Mouse (Mus musculus) c-Kit-positive CD71-positive TER-119-positive erythroid progenitor cells, embryonic 14.5 days (primary cell): ENCODE measurements around the gene Calhm3.

Source experiments
- DNase-seq: peaks from one replicate; pipeline ENCODE4 v3.0.0-alpha.2; 2013; ENCODE audit warnings: low spot score

Gene Calhm3

DNA sequence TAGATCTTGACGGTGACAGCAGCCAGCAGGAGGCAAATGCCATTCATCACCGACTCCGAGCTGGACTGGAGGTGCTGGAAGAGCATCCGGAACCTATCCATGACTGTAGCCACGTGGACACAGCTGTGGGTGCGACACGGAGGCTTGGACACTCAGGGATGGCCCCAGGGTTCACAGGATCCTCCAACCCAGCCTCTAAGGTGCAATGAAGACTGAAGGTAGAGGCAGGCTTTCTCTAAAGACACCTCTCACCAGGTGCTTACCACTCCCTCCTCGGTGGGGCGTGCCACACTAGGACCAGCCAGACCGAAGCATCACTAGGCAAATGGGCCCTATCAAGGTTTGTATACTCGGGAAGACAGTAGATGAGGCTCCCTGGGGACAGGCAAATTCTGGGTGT lies at the start of gene Calhm3:
Calhm3 (minus strand) TSS at position 101 of the 400 bp plus-strand sequence.
- DNase-seq: no peak

DNA sequence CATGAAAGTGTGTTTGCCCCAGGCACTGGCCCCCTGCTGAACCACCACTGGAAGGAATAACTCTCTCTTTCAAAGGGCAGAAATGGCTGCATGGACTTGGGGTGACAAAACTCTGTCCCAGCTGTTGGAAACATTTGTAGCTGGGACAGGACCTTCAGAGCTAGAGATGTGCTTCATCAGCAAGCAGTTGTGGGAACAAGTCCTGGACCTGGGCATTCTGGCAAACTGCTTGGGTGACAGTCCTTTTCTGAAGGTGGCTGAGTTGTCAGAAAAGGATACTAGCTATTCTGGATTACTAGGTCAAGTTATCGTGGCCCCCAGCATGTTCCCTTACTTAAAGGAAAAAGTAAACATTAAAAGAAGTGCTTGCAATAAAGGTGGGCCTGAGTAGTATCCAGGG lies 48.6 kb upstream of the Calhm3 start:
- no peak for DNase-seq

DNA sequence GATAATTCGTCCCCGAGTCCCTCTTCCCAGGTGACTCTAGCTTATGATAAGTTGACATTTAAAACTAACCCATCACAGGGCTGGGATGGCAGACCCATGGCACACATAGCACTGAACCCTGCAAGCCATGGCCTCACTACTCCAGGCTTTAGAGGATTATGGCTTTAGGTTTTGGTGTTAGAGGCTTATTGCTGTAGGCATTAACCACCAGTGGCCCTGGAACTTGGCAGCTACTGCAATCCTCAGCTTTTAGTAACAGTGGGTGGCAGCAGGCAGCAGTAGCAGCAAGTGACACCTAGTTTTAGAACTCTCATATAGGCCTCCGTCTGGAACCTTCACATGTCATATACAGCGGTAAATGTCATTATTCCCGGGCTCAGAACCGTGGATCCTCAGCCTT lies 47.1 kb upstream of the Calhm3 start:
- DNase-seq: no peak

DNA sequence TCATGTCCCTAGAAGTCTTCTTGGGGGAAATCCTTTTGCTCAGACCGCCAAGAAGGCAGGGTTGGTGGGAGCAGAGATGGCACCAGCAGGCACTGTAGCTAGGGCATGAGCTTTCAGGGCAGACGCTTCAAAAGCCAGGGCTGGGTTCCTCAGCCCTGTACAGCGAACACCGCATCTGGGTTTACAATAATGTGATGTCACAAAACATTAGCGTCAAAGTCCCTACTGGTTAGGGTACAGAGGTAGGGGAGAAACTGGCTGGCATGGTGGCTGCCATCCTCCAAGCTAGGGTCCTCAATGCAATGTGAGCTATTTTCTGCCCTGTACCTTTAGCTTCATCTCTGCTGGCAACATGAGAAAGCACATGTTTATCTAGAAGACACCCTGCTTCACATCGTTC lies 45.5 kb upstream of the Calhm3 start:
- no peak for DNase-seq

DNA sequence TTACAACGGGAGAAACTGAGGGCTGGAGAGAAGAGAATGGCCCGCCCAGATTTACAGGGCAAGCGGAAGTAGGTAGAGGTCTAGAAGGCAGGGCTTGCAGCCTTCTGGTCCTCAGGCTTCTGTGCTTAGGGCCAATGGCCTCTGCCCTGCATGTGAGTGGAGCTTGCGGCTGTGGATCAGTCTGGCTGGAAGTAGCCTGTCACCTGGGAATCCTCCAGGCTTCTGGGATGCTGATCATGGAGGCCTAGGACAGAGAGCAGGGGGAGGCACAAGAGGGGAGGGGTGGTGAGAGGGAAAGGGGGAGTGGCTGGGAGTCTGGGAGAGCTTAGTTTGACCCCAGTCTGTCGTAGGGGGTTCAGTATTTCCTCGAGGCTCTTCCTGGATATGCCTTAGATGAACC lies 44.9 kb upstream of the Calhm3 start:
- DNase-seq: no peak

DNA sequence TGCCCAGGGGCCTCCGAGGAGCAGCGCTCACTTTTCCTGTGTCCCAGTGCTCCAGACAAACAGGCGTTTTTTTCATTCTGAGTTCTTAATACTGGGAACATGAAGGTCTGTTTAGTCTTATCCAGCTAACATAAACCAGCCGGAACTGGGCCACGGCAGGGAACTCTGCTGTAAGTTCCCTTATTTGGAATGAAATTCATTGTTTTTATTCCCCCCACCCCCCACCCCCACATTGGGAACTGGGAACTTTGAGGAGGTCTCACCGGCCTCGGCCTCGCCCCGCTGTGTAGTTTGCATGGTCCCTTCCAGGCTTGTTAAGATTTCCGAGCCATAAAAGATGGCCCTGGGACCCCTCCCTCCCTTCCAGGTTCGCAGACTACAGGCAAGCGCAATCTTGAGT lies 44.4 kb upstream of the Calhm3 start:
- no peak for DNase-seq

DNA sequence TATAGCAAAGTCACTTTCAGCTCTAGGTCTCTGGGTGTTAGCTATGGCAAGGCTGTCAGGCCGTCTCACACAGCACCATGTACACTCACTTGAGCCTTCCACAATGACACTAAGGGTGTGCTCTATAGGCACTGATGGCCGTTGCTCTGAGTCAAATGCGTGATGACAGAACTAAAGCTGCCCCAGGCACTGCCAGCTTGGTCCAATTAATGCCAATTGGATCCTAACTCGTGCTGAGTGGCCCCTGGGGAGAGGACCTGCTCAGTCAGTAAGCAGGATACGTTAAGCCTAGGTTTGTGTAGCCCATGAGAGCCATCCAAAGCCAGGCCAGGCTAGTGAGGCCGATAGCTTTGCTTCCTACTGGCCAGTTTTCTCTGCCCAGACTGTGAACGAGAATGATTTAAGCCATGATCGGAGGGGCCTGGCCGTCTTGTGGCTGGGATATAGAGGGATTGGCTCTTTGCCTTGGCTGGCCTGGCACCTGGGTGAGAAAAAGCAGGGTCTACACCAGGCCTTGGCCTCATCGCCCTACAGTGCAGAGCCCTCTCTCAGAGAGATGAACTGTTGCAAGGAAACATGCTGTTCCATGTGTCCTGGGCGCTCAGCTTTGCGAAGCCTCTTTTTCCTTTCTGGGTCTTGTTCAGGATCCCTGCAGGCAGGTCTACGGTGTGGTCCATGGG lies 41.2 kb upstream of the Calhm3 start:
- no peak for DNase-seq

DNA sequence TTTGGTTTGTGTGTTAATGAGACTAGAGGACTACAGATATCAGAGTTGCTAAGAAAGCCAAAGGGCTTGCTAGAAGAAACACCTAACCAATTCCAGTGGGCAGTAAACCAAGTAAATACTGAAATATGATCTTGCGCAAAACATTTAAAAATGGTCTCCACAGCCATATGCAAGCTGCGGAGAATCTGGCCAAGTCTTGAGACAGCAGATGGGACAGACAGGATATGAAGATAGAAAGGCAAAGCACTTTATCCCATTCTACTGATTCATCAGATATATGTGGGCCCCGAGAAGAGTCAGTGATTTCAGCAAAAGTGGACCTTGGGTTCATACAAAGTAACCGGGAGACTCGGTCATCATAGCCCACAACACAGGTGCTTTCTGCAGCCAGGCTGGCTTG lies 34.6 kb upstream of the Calhm3 start:
- DNase-seq: no peak

DNA sequence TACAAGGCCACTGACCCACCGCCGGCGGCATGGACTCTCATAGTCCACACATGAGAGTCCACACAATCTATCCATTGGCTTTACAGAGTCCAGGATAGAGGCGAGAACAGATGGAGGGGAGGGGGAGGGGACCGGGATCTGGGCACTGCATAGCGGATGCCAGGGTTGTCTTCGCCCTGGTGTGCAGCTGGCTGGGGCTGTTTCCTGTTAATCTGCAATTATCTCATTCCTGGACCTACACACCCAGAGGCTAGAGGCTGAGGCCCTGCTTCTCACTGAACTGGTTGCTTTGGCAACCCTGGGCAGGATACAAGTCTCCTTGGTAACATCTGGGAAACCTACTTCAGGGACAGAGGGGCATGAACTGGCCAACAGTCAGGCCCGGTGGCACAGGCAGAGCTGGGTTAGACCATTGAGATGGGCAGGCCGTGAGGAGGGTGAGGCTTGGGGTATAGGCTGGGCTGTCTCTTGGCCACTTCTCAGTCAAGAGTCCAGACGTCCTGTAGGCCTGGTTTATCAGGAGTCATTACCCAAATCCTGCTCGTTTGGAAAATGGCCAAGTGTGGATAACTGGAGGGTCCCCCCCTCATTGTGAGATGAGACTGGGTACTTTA lies 31.1 kb upstream of the Calhm3 start:
- DNase-seq: no peak

DNA sequence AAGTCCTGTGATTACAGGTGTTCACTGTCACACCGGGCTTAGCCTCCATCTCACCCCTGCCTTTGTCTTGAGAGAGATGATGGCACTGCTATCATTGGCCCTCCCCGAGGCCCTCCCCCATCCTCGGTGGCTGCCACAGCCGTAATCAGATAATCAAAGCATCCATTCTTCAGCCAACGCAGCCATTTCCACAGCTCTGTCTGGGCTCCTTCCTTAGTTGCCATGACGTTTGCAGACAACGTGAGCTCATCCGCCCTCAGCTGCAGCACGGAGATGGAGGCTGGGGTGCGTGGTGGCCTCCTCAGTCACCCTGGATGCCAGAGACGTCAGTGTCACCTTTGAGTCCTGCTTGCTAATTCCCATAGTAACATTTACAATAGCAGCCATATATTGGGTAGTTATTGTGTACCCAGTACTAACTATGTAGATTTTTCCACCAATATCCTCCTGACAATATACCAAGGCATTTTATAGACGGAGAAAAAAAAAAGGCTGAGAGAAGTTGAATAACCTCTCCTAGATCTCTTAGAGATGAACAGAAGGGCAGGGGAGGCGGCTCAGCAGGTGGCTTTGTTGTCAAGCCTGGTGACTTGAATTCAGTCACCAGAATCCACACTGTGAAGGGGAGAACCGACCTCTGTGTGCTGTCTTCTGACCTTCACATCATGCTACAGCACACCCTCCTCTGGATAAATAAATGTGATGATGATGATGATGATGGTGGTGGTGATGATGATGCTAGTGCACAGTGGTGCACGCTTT lies 29.1 kb upstream of the Calhm3 start:
- DNase-seq: no peak

DNA sequence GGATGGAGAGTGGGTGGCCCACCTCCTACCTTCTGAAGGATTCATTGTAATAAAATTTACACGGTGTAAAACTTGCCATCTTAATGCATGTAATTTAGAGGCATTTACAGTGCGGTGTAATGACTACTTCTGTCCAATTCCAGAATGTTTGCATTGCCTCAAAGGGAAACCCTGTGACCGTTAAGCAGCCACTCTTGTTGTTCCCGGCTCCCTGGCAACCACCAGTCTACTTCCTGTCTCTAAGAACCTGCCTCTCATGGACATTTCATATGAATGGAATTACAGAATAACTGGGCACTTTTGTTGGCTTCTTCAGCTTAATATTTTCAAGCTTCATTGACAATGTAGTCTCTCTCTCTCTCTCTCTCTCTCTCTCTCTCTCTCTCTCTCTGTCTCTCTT lies 27.2 kb upstream of the Calhm3 start:
- no peak for DNase-seq

DNA sequence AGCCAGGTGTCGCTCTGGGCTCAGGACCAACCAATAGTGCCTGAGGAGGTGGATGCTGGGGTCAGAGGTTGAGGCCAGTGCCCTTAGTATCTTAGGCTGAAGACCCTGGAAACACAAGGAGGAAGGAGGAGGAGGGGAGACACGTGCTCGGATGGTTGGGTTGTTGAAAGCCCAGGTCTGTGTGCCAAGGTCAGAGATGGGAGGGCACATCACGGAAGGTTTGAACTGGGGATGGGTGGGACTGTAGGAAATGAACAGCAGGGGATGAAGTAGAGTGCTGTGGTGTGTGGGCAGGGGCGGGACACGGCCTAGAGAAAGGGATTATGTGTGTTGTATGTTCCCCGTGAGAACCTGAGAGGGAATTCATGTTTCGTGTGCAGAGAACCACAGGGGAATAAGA lies 26.7 kb upstream of the Calhm3 start:
- DNase-seq: no peak

DNA sequence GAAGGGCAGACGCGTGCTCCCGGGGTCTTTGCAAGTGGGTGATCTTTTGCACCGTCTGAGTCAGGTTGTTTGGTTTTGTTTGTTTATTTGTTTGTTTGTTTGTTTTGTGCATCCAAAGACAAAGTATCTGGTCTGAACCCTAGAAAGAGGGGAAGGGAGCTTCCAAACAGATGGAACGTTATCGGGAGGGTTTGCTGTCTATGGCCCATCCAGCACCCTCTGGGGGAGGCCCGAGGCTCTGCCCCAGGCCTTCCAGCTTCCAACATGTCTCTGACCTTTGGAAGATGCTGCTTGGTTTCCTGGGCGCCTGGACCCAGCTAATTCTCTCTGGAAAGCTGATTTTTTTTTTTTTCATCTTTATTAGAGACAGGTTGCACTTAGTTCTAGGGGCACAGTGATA lies 22.4 kb upstream of the Calhm3 start:
- DNase-seq: no peak

DNA sequence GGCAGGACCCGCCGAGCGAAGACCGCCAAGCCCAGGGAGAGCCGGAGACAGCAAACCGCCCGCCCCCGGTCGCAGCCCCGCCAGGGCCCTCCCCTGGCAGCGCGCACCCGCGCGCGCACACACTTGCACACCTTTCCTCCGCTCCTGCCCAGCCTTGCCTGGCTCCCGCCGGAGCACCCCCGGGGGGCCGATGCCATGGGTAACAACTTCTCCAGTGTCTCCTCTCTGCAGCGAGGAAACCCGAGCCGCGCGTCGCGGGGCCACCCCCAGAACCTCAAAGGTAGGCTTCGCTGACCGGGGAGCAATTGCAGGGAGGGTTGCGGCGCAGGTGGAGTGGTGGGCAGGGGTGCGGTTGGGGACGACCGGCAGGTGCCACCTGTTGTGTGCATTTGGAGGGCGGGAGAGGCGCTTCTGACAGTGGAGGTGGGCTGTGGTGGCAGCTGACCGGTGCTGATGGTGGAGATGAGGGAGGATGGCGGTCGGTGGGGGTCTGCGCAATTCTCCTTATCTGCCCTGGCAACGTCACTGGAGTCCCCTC lies 21.8 kb upstream of the Calhm3 start:
- no peak for DNase-seq

DNA sequence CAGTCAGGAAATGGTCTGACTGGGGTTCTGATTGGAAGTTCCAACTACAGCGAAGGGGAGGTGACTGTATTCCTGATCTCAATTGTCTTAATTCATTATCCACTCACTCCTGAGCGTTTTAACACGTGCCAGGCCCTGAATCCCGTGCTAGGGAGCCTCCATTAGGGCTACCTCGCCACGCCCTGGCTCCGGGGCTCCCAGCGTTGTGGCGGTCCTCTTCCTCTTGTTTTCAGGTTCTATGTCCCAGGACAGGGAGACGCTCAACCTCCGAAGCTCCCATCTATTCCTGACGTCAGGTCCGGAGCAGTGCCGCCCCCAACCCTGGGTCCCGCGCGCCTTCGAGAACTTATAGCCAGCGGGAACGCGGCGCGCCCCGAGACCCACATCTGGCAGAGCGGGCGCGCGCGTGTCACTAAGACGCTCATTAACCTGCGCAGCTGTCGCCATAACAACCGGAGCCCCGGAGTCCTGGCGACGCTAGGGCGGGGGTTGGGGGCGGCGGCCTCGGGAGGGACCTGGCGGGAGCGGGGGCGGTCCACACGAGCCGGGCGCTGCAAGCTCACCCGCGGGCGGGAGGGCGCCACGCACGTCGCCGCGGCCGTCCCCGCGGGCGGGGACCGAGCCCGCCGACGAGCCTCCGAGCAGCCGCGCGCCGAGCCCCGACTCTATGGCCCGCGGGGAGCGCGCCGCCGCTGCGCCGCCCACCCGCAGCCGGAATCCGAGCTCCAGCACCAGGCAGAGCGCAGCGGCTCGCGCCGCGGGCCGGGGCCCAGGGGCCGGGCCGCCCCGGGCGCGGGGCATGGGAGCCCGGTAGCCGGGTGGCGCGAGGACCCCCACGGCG lies 21.1 kb upstream of the Calhm3 start, which contains the start of gene Neurl1a:
Neurl1a (plus strand) TSS at position 390 of the 841 bp plus-strand sequence.
- no peak for DNase-seq

DNA sequence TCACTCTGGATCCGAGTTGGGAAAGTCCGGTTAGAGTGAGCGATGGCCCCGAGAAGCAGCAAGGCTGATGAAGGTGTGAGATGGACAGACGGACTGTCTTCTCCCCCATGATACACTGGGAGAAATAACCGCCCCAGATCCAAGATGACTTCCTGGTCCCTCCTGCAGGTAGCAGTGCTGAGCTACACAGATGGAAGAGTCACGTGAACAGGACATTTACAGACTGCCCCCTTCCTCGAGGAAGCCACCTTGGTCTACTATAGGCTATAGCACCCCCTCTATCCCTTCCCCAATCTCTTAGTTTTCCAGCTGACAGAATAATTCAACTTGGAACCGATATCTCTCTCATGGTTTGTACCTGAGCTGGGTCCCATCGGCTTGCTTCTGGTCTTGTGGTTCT lies 20.4 kb upstream of the Calhm3 start:
- DNase-seq: no peak

DNA sequence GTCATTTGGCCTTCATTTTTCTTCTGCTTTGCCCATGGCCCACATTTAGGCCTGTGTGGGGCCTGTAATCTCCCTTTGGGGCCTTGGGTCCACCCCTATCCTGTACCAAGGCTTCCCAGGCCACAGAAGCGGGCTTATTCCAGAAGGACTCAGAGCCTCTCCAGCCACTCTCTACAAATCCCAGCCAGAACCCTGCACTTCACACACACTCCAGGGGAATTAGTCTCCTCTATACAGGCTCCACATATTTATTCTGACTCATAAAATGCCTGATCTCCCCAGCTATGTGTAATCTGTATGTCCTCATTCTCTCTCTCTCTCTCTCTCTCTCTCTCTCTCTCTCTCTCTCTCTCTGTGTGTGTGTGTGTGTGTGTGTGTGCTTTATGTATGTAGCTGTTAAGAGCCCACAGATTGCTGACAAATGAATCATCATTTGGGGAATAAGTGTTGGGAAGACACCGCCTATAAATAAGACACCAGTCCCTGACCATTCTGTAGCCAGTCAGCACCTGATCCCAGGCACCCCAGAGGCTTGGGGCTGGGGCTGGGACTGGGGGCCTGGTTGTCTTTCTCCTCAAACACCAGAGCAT lies 19.4 kb upstream of the Calhm3 start:
- DNase-seq: no peak

DNA sequence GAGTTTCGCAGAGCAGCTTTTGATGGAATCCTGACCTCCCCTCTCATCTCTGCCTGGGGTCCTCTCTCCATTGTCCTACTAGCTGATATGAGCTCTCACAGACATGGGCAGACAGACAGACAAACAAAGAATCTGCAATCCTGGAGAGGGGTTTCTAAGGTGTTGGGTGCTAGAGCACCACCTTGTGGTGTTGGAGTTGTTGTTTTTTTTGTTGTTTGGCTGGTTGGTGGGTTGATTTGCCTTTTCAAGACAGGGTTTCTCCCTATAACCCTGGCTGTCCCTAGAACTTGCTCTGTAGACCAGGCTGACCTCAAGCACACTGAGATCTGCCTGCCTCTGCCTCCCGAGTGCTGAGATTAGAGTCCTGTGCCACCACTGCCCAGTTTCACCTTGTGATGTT lies 17.9 kb upstream of the Calhm3 start:
- no peak for DNase-seq

DNA sequence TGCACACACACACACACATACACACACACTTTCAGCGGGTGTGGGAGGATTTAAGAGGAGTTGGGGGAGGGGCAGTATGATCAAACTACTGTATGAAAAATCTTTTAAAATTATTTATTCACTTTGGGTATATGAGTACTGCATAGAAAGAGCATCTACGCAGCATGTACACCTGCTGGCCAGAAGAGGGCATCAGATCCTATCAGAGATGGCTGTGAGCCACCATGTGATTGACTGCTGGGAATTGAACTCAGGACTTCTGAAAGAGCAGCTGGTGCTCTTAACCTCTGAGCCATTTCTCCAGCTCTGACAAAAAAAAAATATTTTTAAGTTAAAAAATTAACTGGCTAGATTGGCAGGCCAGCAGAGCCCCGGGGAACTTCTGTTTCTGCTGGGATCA lies 17.0 kb upstream of the Calhm3 start:
- DNase-seq: no peak

DNA sequence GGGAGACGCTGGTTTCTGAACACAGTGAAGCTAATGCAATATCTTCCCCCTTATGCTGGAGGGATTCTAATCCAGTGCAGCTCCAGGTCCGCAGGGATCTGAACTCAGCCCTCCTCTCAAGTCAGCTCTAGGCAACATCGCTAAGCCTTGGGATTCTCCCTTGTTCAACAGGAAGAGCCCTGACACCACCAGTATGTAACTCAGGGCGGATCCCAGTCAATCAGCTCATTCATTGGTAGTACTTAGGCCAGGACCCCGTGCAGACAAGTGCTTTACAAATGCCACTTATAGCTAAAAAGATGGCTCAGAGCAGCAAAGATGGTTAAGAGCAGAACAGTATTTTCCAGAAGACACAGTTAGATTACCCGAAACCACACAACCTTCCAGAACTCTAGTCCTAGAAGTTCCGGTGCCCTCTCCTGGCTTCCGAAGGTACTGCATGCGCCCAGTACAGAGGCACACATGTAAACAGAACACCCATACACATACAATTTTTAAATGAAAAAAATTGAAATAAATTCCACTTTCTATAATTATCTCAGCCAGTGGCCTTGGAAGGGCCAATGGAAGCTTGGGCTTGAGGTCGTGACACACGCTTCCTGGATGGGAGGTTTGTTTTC lies 11.3 kb upstream of the Calhm3 start:
- DNase-seq: peak; percentile 72

DNA sequence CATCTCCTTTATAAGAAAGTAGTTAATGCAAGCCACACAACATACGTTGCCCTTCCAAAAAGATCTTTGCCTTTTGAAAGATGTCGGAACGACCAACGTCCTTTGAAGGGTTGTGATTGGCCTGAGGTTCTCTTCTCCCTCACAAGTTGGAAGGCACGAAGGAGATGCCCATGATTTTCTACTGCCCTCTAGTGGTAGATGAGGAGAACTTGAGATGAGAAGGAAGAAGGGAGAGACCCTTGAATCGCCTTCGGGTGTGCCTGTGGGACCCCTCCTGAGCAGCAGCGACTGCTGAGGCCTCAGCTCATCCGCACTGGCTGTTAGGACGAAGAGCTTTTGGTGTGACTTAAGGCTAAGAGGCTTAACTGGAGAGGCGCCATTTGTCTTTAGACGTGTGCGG lies 10.7 kb upstream of the Calhm3 start:
- peak; percentile 49 for DNase-seq
